Mouse (Mus musculus) limb, embryonic 11.5 days (tissue): ENCODE measurements at regions not wholly inside any gene's neighbourhood (a gene's known extent, or its start where the extent isn't known, plus 50 kb on each side); places are given as distances from the start of the nearest gene placed in this dataset.

ENCODE experiments used
- ATAC-seq: fragments of 200-750 bp; cut with Nextera tagmentation; 2 replicates; pipeline ENCODE4 v1.8.0; 2017; ENCODE audit warnings: low read depth; ENCODE audit not compliant: insufficient number of reproducible peaks, low FRiP score, low TSS enrichment
- DNase-seq: peaks from one replicate; pipeline ENCODE4 v3.0.0-alpha.2; 2015; ENCODE audit warnings: low spot score
- H3K27ac ChIP-seq: fragments of 300-500 bp; sonication (generic); replicated peaks from 2 replicates; pipeline ENCODE4 v1.5.1; 2014; ENCODE audit warnings: low read depth, mild to moderate bottlenecking, low read length
- H3K27me3 ChIP-seq: fragments of 300-500 bp; sonication (generic); 2 replicates; pipeline ENCODE4 v1.6.1; 2014; ENCODE audit warnings: mild to moderate bottlenecking, low read length, mixed read lengths; ENCODE audit not compliant: control insufficient read depth, insufficient read depth
- H3K36me3 ChIP-seq: fragments of 300-500 bp; sonication (generic); 2 replicates; pipeline ENCODE4 v1.6.1; 2014; ENCODE audit warnings: mild to moderate bottlenecking, low read length, moderate library complexity, mixed read lengths; ENCODE audit not compliant: control insufficient read depth, insufficient read depth
- H3K4me1 ChIP-seq: fragments of 300-500 bp; sonication (generic); 2 replicates; pipeline ENCODE4 v1.6.1; 2014; ENCODE audit warnings: low read length, mixed read lengths; ENCODE audit not compliant: control insufficient read depth, insufficient read depth
- H3K4me2 ChIP-seq: fragments of 300-500 bp; sonication (generic); 2 replicates; pipeline ENCODE4 v1.6.1; 2014; ENCODE audit warnings: low read depth, mild to moderate bottlenecking, moderate library complexity; ENCODE audit not compliant: severe bottlenecking
- H3K4me3 ChIP-seq: fragments of 300-500 bp; sonication (generic); 2 replicates; pipeline ENCODE4 v1.5.1; 2014; ENCODE audit warnings: low read depth, low read length
- H3K9ac ChIP-seq: fragments of 300-500 bp; sonication (generic); 2 replicates; pipeline ENCODE4 v1.6.1; 2014; ENCODE audit warnings: mild to moderate bottlenecking, low read length
- H3K9me3 ChIP-seq: fragments of 300-500 bp; sonication (generic); 2 replicates; pipeline ENCODE4 v1.6.1; 2016; ENCODE audit warnings: low read length; ENCODE audit not compliant: control insufficient read depth
- WGBS: fragments of 180-500 bp; shearing (Covaris S2); extraction: QIAGEN DNeasy Blood & Tissue Kit; methylation state at CpG from one replicate; pipeline ENCODE4 v1.1.7; 2014; 5-methylcytosine and 5-hydroxymethylcytosine counted together

GRCm38 (mm10) chr1:186497333-186497732 lies 208.5 kb downstream of the Tgfb2 start:
- no peak overlapping the region for H3K27ac ChIP-seq
- WGBS = 92% methylated on average over 2 of the region's 2 CpGs
- ATAC-seq = no peak

GRCm38 (mm10) chr1:186494411-186494783 lies 211.4 kb downstream of the Tgfb2 start:
- Histone ChIP-seq H3K27me3 (no peaks in the 10 kb centered on the region), H3K27ac (no peak overlapping the region), H3K4me1 (no peaks in the 10 kb centered on the region), H3K9me3 (no peaks in the 10 kb centered on the region), H3K9ac (no peak overlapping the region), H3K4me2 (no peak overlapping the region), H3K4me3 (no peak overlapping the region), H3K36me3 (no peaks in the 10 kb centered on the region)
- 94% methylated on average over 5 of the region's 5 CpGs for WGBS
- ATAC-seq = no peak
- no peak for DNase-seq

More at GRCm38 (mm10) chr1:186497333-186497732, 208.5 kb downstream of the Tgfb2 start:
- no peak for DNase-seq
- H3K4me1 ChIP-seq = no peaks in the 10 kb centered on the region
- H3K27me3 ChIP-seq = no peaks in the 10 kb centered on the region
- no peak overlapping the region for H3K4me3 ChIP-seq
- no peaks in the 10 kb centered on the region for H3K36me3 ChIP-seq
- no peak overlapping the region for H3K4me2 ChIP-seq
- no peak overlapping the region for H3K9ac ChIP-seq
- no peaks in the 10 kb centered on the region for H3K9me3 ChIP-seq

- H3K27me3 ChIP-seq = no peaks in the 10 kb centered on the region
- H3K4me2 ChIP-seq = no peak overlapping the region
- WGBS = 90% methylated on average over 14 of the region's 14 CpGs
- DNase-seq (no peak), ATAC-seq (no peak)
- H3K9ac ChIP-seq = no peak overlapping the region
- H3K4me1 ChIP-seq = no peaks in the 10 kb centered on the region
- H3K9me3 ChIP-seq = no peaks in the 10 kb centered on the region
- H3K36me3 ChIP-seq = no peaks in the 10 kb centered on the region
- H3K4me3 ChIP-seq = no peak overlapping the region
- no peak overlapping the region for H3K27ac ChIP-seq
Observed at GRCm38 (mm10) chr1:186493664-186494410, 212.0 kb downstream of the Tgfb2 start.

- no peaks in the 10 kb centered on the region for H3K36me3 ChIP-seq
- H3K9me3 ChIP-seq = no peaks in the 10 kb centered on the region
- ATAC-seq (no peak), DNase-seq (no peak)
- no peaks in the 10 kb centered on the region for H3K27me3 ChIP-seq
- no peak overlapping the region for H3K4me3 ChIP-seq
- H3K4me2 ChIP-seq = no peak overlapping the region
- H3K4me1 ChIP-seq = peaks cover 10% of the 10 kb centered on the region; the same call in 1 of the 2 replicates
- WGBS = 53% methylated on average over 8 of the region's 8 CpGs
- H3K27ac ChIP-seq = no peak overlapping the region
- H3K9ac ChIP-seq = no peak overlapping the region
Observed at GRCm38 (mm10) chr1:186482177-186482576, 223.6 kb downstream of the Tgfb2 start.

DNA sequence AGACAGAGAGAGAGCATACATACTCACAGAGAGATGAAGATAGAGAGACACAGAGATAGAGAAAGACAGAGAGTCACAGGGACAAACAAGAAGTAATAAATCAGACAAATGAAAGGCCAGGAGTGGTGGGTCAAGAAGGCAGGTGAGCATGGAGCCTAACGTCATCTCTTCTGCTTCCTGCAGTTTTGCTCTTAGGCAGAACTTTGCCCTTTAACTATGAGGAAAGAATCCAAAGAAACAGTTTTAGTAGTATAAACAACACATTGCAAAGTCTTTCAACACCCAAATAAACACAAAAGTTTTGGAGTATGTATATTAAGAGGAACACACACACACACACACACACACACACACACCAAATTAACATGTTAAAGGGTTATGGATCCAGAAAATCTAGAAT lies 225.8 kb downstream of the Tgfb2 start:
- ATAC-seq (no peak), DNase-seq (no peak)
- H3K27ac ChIP-seq = no peak overlapping the region
- H3K27me3 ChIP-seq = no peaks in the 10 kb centered on the region
- no peaks in the 10 kb centered on the region for H3K9me3 ChIP-seq
- 0 out of 2 replicates have a peak, but pooled peaks cover 3% of the 10 kb centered on the region for H3K4me1 ChIP-seq
- 73% methylated on average over 1 of the region's 1 CpGs for WGBS
- H3K9ac ChIP-seq = no peak overlapping the region
- H3K36me3 ChIP-seq = no peaks in the 10 kb centered on the region
- H3K4me3 ChIP-seq = no peak overlapping the region
- H3K4me2 ChIP-seq = no peak overlapping the region

- no peaks in the 10 kb centered on the region for H3K27me3 ChIP-seq
- ATAC-seq = no peak
- 75% methylated on average over 8 of the region's 8 CpGs for WGBS
Observed at GRCm38 (mm10) chr1:186478428-186479238, 227.2 kb downstream of the Tgfb2 start.

GRCm38 (mm10) chr1:186474844-186475243 lies 230.9 kb downstream of the Tgfb2 start:
- H3K9me3 ChIP-seq = no peaks in the 10 kb centered on the region
- H3K4me1 ChIP-seq = no peaks in the 10 kb centered on the region
- DNase-seq (no peak), ATAC-seq (no peak)
- 47% methylated on average over 2 of the region's 2 CpGs for WGBS
- no peak overlapping the region for H3K4me2 ChIP-seq
- no peak overlapping the region for H3K4me3 ChIP-seq
- H3K9ac ChIP-seq = no peak overlapping the region
- H3K36me3 ChIP-seq = no peaks in the 10 kb centered on the region
- no peak overlapping the region for H3K27ac ChIP-seq
- no peaks in the 10 kb centered on the region for H3K27me3 ChIP-seq

More at GRCm38 (mm10) chr1:186478428-186479238, 227.2 kb downstream of the Tgfb2 start:
- Histone ChIP-seq H3K4me2 (no peak overlapping the region), H3K9ac (no peak overlapping the region), H3K4me1 (0 out of 2 replicates have a peak, but pooled peaks cover 3% of the 10 kb centered on the region), H3K4me3 (no peak overlapping the region), H3K27ac (no peak overlapping the region), H3K36me3 (no peaks in the 10 kb centered on the region), H3K9me3 (no peaks in the 10 kb centered on the region)
- DNase-seq = no peak

GRCm38 (mm10) chr1:186474385-186474784 lies 231.4 kb downstream of the Tgfb2 start:
- ATAC-seq (no peak), DNase-seq (no peak)
- Histone ChIP-seq H3K4me3 (no peak overlapping the region), H3K9me3 (no peaks in the 10 kb centered on the region), H3K27ac (no peak overlapping the region), H3K27me3 (no peaks in the 10 kb centered on the region), H3K36me3 (no peaks in the 10 kb centered on the region), H3K9ac (no peak overlapping the region), H3K4me2 (no peak overlapping the region), H3K4me1 (no peaks in the 10 kb centered on the region)
- WGBS = 65% methylated on average over 1 of the region's 1 CpGs
